ENCODE assay signal across 19 mouse cellular contexts in genomic region chr9:59964367-59964766, GRCm38 (mm10). TPM values are rescaled to one million over a fixed set of nuclear protein-coding genes. Genes with fewer than 3 reads are reported as not detected.
DNase-seq lines count a peak whose midpoint lies in the region; ATAC-seq lines count a peak whose summit lies in the region.
"Had no signal": no experiment of that assay in that cellular context is flagged by ENCODE, and none has a peak within 500 bp of the region (broad histone marks: within the 10 kb centered on the region; RNA-seq: fewer than 3 reads in every experiment).

No protein-coding gene starts in this region.

- 43% methylated on average over 3 of the region's 3 CpGs for WGBS in lung, embryonic 15.5 days
- WGBS in midbrain, embryonic 16.5 days: 58% methylated on average over 3 of the region's 3 CpGs

- H3K4me1 ChIP-seq in lung, embryonic 15.5 days: peaks cover 20% of the 10 kb centered on the region
- no peaks in the 10 kb centered on the region for H3K4me1 ChIP-seq in midbrain, embryonic 16.5 days (ENCODE audit: control insufficient read depth, insufficient read depth, low read length)
- H3K4me1 ChIP-seq: liver, embryonic 13.5 days had no signal

- ATAC-seq in lung, embryonic 15.5 days (ENCODE audit: borderline replicate concordance, extremely low read depth, low FRiP score, low TSS enrichment): peak; percentile 76; the same call in 1 of the 2 replicates
- ATAC-seq in megakaryocyte progenitor cell, adult 5-6 weeks (replicated peaks; ENCODE audit: poor library complexity): no peak
- ATAC-seq in midbrain, embryonic 16.5 days: no peak
- ATAC-seq: forebrain, postnatal 0 days had no signal

- no peak overlapping the region for H3K9ac ChIP-seq in lung, embryonic 15.5 days
- H3K9ac ChIP-seq in midbrain, embryonic 16.5 days (ENCODE audit: low read depth, low read length): no peak overlapping the region
- H3K9ac ChIP-seq: forebrain, postnatal 0 days; hindbrain, embryonic 13.5 days; liver, embryonic 13.5 days; midbrain, embryonic 12.5 days; neural tube, embryonic 12.5 days had no signal

- H3K27ac ChIP-seq in lung, embryonic 15.5 days: no peak overlapping the region
- H3K27ac ChIP-seq in midbrain, embryonic 16.5 days (ENCODE audit: low read length): no peak overlapping the region
- H3K27ac ChIP-seq: hindbrain, embryonic 13.5 days; liver, embryonic 13.5 days; midbrain, embryonic 12.5 days; neural tube, embryonic 12.5 days had no signal

- intact Hi-C loops in heart, postnatal 36 days (cut with DNase I): loop anchor here (10.0 kb wide), 1 partner anchor 270 kb away; no protein-coding TSS in a partner anchor

- no peaks in the 10 kb centered on the region for H3K36me3 ChIP-seq in lung, embryonic 15.5 days
- H3K36me3 ChIP-seq in midbrain, embryonic 16.5 days (ENCODE audit: control insufficient read depth, insufficient read depth, low read length): no peaks in the 10 kb centered on the region
- H3K36me3 ChIP-seq: hindbrain, embryonic 13.5 days; liver, embryonic 13.5 days; midbrain, embryonic 12.5 days; neural tube, embryonic 12.5 days had no signal

- H3K4me3 ChIP-seq in lung, embryonic 15.5 days: no peak overlapping the region
- no peak overlapping the region for H3K4me3 ChIP-seq in midbrain, embryonic 16.5 days (ENCODE audit: low read depth, low read length)
- H3K4me3 ChIP-seq: hindbrain, embryonic 13.5 days; liver, embryonic 13.5 days; midbrain, embryonic 12.5 days; neural tube, embryonic 12.5 days had no signal

- no peaks in the 10 kb centered on the region for H3K9me3 ChIP-seq in lung, embryonic 15.5 days
- no peaks in the 10 kb centered on the region for H3K9me3 ChIP-seq in midbrain, embryonic 16.5 days (replicated peaks; ENCODE audit: control insufficient read depth, low read length, poor library complexity, severe bottlenecking)
- H3K9me3 ChIP-seq: hindbrain, embryonic 13.5 days; liver, embryonic 13.5 days; midbrain, embryonic 12.5 days; neural tube, embryonic 12.5 days had no signal

- no peak overlapping the region for H3K4me2 ChIP-seq in lung, embryonic 15.5 days
- no peak overlapping the region for H3K4me2 ChIP-seq in midbrain, embryonic 16.5 days (ENCODE audit: low read length)
- H3K4me2 ChIP-seq: heart, embryonic 11.5 days; hindbrain, embryonic 13.5 days; liver, embryonic 13.5 days; midbrain, embryonic 12.5 days; neural tube, embryonic 12.5 days had no signal

- peak; percentile 65 for DNase-seq in right cerebral cortex, adult 18-20 months
- DNase-seq in right cerebral cortex, postnatal 4 days: no peak
- peak; percentile 53 to 57 for DNase-seq in left cerebral cortex, adult 9 months (ENCODE audit: low spot score in 2 of 2)
- DNase-seq in heart, postnatal 36 days: no peak
- DNase-seq: cerebellum, adult 2 months; forebrain, postnatal 0 days; kidney, adult 2 months; liver, embryonic 13.5 days had no signal

- H3K27me3 ChIP-seq in lung, embryonic 15.5 days: no peaks in the 10 kb centered on the region
- no peaks in the 10 kb centered on the region for H3K27me3 ChIP-seq in midbrain, embryonic 16.5 days (ENCODE audit: control insufficient read depth, insufficient read depth, low read depth, low read length)
- H3K27me3 ChIP-seq: CH12.LX; hindbrain, embryonic 13.5 days; liver, embryonic 13.5 days; midbrain, embryonic 12.5 days; neural tube, embryonic 12.5 days had no signal

RNA-seq across cellular contexts. Expression of gene Nr2e3, which starts 3.9 kb away (rescaled TPM):
- not detected in 2 replicates for polyA plus RNA-seq in lung, embryonic 15.5 days (2015; fragmentation: Nextera tagmentation; extraction: Ambion mirVana)
- total RNA-seq in megakaryocyte progenitor cell, adult 5-6 weeks (2015): not detected in 2 replicates
- not detected in 2 replicates for total RNA-seq in megakaryocyte progenitor cell, adult 5-6 weeks (2017)
- not detected for total RNA-seq in heart, postnatal 36 days (2021)
- polyA plus RNA-seq in midbrain, embryonic 16.5 days (2015; fragmentation: Nextera tagmentation; extraction: Ambion mirVana): not detected in 2 replicates
- total RNA-seq: adrenal gland, postnatal 4 days; layer of hippocampus, adult 8-10 months had no signal
- polyA plus RNA-seq: cerebellum, adult 2 months; forebrain, postnatal 0 days; heart, embryonic 11.5 days; hindbrain, embryonic 13.5 days; liver, embryonic 13.5 days; midbrain, embryonic 12.5 days; stomach, embryonic 14.5 days had no signal

Comparison
In these comparisons a context has a peak if more than half of its experiments do, and no peak if none do; other contexts are left out.
1. DNase-seq: peak in right cerebral cortex, adult 18-20 months (single experiment) and left cerebral cortex, adult 9 months (2 of 2); none in right cerebral cortex, postnatal 4 days (single experiment) and heart, postnatal 36 days (0 of 2).